Mouse (Mus musculus): ENCODE measurements around the gene Nrcam.

DNA sequence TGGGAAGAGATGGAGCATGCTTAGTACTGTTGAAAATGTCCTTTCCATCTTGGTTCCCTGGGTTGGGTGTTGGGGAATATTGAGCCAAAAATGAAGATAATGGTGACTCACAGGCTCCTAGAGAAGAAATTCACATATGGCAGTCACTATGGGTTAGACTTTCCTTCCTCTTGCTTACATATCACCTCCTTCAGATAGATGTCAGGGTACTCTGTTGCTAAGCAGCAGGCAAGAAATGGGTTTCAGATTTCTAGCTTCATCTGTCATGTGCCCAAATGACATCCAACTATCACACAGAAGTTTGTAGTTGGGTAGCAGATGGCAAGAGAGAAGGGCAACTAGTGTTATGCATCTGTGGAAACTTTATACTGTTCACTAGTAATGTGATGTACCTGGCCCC, 3.6 kb upstream of the Nrcam start:
- TF ChIP-seq EP300 (IDR thresholded peaks at IDR 0.05; ENCODE audit: low read depth) (no peak), CTCF (IDR thresholded peaks at IDR 0.05; ENCODE audit: low read depth) (no peak)
